Mouse (Mus musculus) c-Kit-positive CD71-negative TER-119-negative erythroid progenitor cells, embryonic 14.5 days (primary cell): ENCODE measurements at regions not wholly inside any gene's neighbourhood (a gene's known extent, or its start where the extent isn't known, plus 50 kb on each side); places are given as distances from the start of the nearest gene placed in this dataset.

Experiments
- DNase-seq: peaks from one replicate; pipeline ENCODE4 v3.0.0-alpha.2; 2013; ENCODE audit warnings: low read depth

DNA sequence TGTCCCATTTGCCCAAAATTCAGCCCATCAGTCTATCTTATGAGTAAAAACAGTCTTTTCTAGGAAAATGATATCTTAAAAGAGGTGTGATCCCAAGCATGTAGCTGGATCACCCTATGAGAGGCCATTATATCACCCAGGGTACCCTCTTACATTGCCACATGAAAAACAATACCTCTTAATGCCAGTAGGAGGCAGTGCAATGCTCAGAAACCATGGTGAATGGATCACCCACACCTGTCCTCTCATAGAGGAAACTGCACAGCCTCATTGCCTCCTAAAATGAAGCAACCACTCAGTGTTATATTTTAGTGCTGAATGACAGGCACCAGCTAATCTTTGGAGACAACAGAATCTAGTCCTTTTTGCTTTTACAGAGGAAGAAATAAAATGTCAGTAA, 114.0 kb upstream of the Nxt1 start:
- no peak for DNase-seq

DNA sequence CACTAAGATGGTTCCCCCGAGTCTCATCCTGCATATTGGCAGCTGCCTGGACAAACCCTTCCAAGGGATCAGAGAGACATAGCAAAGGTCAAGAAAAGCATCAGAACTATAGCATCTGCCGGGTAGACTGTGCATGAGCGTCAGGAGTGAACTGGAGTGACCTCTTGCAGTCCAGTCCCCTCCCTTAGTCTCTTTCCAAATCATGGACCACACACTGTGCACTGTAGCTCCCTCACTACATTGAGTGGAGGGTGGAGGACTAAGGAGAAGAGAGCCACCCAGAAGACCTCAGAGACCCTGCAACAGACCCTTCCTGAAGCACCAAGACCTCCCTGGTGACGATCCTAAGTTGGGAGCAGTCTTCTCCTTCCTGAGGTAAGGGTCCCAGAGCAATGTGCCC, 107.8 kb upstream of the Cd93 start:
- no peak for DNase-seq

DNA sequence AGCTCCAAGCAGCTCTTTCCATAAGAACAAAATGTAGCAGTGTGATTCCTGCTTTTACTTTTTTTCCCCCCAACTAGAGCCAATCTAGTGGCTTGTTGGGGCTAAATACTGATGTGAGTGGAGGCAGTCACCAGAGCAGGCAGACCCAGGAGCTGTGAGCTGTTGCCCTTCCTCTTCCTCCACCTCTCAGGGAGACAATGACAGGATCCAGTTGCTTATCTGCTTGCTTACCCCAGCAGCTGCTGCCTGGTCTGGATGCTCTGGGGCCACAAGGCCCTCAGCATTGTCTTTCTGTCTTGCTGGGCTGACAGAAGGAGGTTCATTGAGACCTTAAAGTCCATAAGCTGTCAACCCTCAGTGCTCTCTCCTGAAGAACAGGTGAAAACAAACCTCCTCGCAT, 106.3 kb upstream of the Cd93 start:
- no peak for DNase-seq

DNA sequence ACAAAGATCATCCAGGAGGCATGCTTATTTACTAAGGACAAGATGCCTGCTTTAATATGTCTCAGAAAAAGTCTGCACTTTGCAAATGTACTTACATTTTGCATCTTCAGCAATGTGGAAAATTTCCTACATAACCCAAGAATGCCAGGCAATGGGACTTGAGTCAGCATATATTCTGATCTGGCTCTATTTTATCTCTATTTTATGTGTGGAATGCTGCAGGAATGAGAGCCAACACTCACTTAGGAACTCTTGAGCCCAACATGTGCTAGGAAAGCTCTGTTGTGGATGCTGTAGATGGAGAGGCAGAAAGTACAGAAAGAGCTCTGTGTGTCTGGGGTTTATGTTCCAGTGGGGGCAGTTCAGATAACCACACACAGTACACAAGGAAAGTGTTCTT, 99.0 kb upstream of the Cd93 start:
- no peak for DNase-seq

DNA sequence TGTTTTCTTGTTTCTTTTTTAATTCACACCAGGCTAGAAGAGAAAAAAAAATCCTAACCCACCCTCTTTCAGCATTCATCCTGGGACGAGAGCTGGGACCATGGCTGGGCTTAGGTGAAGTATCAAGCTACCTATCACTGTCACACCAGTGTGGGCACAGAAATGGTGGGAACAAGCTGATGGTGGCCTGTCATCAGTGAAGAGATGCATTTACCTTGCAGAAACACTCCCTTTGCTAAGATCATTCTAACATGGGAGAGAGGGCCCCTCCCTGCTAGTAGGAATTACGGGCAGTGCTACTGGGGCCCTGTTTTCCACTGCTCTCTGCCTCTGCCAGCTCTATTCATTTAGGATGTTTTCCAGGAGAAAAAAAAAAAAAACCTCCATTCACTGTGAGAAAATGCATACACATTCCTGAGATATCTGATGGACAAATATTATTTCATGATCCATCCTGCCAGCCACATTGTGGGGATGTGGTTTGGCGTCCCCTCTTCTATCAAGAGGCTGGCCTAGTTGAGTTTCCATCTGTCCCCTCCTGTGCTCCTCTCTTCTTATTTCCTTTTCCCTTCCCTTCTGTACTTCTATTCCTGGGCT, 94.6 kb upstream of the Cd93 start:
- DNase-seq, result no peak

DNA sequence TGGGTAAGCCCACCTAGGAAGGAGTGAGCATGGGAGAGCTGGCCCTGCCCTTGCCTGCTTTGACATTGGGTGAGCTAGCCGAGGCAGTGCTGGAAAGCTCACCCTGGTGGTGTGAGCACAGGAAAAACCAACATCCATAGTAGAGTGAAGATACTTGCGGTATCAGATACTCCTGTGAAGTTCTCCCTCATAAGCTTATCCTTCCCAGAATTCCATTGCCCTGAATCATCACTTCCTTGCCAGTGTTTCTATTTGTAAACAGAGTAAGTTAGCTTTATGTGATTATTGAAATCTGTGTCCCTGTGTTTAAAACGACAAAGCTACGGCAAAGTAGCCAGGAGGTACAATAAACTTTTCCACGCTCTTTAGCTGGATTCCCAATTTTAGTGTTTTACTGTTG, 93.9 kb upstream of the Cd93 start:
- no peak for DNase-seq

DNA sequence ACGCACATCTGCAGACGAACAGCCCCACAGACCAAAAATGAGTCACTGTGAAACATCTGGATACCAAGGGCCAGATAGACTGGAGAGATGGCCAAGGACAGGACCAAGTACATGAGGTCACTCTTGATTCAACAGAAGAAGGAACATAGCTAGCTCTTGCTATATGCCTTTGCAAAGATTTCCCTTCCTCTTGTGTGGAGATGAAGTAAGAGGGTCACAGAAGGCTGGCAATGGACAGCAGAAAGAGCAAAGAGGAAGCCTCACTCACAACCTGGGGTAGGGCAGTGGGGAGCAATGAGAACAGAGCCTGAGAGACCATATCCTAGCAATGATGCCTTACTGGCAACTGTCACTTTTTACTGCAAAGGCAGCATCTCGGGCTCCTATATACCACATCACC, 93.2 kb upstream of the Cd93 start:
- no peak for DNase-seq

DNA sequence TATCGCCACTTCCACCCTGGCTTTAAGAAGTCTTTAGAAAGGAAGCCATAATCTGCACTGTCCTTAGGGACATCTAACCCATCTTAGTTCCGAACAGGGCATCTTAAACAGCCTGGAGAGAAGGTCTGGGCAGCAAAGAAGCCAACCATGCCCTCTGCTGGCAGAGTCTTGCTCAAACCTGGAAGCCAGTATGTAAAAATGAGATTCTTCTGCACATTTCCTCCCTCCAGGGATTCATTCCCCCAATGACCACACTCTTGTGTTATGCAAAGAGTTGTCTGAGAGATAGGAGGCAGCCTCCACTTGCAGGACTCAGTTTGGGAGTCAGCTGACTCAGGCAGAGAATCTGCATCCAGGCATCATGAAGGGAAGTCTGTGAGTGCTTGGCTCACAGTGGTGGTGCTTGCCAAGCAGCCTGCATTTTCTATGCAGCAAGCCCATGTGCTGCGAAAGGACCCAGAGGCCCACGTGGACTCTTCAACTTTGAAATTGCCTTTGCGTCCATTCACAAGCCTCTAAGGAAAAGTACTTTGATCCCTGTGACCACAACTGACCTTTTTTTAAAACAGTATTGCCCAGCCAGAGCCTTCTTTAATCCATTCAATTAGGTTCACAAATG, 92.3 kb upstream of the Cd93 start:
- DNase-seq, result no peak

DNA sequence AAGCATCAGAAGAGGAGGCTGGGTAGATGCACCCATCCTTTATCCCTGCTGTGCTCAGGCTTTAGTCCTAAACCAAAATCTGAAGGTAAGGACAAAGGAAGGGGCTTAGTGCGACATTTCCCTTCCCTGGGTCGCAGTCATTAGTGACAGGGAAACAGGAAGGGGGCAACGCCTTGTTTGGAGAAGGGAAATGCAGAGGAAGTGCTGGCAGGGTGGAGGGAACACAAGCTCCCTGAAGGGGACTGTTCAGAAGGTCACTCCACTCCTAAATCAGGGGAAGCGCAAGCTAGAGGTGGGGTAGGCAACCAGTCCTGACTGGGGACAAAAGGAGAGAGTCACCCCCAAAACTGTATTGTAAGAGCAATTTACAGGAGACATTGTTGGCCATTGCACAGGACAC, 88.7 kb upstream of the Cd93 start:
- no peak for DNase-seq

DNA sequence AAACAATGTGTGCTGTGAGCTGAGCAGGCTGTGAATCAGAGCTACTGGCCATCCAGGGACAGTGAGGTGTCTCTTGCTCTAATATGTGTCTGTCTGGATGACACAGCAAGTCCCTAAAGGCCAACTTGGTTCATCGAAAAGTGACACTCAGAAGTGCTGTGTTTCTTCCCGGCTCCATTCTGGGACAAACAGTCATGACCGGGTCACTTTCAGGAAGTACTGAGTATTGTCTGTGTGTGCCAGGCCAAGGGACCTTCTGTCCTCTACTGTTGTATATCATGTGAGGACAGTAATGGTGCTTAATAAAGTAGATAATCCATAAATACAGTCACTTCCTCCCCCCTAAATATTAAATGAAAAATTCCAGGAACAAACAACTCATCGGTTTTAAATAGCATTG, 87.2 kb upstream of the Cd93 start:
- no peak for DNase-seq

DNA sequence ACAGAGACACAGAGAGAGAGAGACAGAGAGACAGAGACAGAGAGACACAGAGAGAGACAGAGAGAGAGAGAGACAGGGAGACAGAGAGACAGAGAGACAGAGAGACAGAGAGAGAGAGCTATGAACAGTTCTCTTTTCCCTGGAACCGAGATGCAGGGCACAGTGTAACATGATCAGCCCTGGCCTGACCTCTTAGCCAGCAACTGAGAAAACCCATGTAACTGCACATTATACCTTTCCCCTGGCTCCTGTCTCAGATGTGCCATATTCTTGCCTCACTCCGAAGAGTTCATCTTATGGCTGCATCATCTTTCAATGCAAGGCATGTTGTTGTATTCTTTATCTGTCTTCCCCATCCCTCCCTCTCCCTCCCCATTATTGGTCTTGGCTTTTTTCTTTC, 86.5 kb upstream of the Cd93 start:
- no peak for DNase-seq

DNA sequence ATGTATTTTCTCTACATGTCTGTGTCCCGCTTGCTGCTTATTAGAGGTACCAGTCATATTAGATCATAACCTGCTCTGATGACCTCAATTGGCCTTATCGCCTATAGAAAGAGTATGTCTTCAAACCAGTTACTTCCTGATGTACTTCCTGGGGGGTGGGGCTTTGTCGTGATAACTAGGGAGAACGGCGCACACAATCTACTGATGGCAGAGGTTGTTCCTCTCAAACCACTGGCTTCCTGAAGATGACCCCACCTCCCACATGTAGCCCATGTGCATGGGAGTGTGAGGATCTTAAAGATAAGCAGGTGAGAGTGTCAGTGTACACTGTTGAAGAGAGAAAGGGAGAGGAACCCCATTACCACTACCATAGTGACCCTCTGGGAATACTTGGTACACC, 84.4 kb upstream of the Cd93 start:
- no peak for DNase-seq

DNA sequence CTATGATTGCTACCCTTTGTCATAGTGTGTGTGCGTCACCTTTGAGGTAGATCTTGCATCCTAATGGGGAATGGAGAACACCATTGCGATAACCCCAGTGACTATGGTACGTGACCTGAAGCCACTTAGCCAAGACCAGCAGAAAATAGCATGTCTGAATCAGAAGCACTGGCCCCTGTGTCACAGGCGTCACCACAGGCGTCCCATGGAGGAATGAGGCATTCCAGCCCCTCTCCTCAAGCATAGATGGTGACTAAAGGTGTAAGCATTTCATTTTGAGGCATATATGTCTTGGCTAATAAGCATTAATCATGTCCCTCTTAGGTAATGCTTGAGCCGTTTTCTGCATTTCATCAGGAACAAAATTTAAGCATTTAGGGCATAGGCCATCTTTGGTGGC, 82.1 kb upstream of the Cd93 start:
- no peak for DNase-seq

DNA sequence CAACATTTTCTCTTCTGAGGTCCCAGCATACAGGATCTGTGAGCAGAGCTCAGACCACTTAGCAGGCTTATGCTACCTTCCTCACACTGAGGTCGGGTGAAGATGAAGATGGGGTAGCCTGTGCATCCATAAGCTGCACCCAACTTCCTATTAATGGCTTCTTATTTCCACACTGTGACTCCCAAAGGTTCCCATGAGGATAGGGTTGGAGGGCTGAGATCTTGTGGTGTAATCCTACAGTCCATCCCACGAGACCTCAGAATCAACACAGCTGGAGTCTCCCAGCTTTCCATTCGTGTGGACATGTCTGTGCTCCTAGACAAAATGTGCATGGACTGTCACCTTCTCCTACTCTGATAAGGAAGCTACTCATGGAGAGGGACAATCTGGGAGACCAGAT, 80.0 kb upstream of the Cd93 start:
- no peak for DNase-seq

DNA sequence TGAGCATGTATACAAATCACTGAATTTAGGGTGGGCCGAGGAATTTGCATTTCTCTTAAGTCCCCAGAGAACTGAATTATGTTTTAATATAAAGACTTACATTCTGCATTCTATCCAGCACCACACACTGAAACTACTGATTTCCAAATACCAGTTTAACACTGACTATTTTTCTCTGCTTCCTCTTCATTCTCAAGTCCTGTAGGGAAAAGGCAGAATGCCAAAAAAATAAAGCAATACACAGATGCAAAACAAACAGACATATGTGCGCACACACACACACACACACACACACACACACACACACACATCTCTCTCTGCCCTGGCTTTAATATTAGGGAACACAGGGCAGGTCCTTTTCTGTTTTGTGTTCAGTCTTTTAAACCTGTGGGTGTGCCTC, 79.6 kb upstream of the Cd93 start:
- DNase-seq, result no peak

DNA sequence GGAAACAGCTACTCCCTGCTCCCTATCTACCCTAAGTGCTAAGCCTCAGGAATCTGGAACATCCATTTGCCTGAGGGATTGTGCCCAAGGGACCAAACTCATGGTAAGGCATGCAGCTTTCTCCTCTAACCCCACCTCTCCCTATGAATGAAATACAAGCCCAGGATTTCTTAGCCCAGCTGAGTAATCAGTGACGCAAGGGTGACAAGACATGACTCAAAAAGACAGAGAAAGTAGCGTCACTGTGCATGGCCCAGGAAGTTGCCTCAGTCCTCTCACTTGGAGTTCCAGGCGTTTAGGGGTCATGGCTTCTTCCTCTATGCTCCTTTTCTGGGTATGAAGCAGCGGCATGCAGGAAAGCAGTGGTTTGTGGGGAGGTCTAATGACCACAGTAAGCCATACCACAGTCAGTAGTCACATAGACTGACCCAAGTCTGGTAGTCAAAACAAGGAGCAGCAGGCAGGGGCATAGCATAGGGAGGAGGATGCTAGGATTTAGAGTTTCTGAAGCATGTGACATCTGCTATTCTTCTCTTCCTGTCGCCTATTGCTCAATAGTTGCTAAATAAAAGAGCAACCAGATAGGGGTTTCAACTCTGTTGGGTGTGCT, 78.7 kb upstream of the Cd93 start:
- peak; percentile 68 for DNase-seq

DNA sequence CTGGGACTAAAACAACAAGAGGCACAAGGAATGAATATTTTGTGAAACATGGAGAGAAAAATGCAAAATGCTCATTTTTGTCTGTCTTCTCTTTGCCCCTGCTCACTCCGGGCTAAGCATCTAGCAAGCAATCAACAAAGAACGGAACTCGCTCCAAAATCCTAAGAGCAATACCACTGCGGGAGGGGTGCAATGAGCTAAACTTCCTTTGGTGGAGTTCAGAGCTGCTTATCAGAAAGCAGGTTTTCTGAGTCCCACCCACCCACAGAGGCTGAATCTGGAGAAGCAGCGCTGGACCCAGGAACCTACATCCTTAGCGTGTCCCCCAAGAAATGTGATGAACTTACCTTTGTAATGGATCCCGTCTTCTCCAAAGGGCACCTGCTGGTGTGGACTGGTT, 76.9 kb upstream of the Cd93 start:
- DNase-seq, result no peak

DNA sequence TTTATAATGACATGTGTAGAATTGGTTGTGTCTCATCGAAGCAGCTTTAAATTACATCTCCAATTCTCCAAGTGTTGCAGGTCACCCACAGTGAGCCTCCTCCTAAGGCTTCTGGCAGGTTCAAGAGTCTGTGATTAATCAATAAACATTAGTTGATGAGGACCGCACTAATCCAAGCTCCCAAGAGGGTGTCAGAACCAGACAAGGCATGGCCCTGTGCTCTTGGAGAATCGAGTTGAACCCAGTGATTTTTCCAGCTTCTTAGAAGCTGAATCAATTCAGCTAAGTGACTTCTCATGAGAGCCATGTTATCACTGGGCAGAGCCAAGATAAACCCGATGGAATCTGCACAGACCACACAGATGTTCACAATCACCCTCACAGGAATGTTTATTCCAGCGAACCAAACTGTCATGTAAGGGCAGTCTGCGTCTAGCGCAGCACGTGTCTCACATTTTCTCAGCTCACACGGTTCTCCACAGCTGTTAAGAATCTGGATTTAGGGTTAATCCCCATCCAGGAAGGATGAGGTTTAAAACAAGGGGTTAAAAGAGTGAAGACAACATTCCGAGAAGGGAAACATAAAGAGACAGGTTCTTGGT, 76.4 kb upstream of the Cd93 start:
- DNase-seq, result no peak

DNA sequence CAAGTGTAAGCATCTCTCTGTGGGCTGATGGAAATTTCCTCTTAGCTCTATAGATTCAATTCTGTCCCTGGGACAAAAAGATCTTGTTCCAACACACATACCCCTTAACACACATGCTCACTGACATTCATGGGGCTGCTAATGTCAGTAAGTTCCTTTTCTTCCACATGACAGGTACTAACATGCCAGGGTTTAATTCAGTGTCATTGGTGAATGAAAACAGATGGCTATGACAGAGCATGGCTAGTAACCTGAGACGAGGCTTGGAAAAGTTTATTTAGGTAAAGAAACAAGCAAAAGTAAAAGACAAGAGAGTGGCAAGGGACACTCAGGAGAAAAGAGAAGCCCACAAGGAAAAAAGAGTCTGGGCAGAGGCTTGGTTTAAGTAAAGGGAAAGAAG, 74.5 kb upstream of the Cd93 start:
- no peak for DNase-seq

DNA sequence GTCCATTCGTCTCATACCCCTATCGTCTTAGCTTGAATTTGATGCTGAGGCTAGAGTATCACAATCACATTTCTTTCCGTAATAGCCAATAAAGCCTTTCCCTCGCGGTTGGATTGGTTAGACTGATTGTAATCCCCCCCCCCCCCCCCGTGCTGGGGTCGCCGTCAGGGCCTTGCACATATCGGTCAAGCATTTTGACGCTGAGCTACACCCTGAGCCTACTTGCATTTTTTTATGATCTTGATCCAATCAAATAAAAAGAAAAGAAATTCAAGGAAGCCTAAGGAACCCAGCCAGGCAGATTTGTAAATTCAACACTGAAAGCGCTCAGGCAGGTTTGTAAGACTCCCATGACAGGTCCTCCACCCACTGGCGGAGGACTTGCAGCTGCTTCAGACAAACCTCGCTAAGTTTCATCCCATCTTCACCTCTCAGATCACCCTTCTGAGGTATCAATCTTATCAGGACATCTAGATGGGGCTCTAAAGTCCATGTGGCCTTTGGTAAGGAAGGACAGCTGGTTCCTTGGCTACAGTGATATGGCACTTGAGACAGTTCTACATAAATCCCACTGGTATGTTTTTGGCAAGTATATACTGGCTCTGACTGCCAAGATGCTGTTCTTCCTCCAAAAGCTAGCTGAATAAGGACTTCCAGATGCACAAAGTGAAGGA, 66.8 kb upstream of the Cd93 start:
- DNase-seq, result no peak

DNA sequence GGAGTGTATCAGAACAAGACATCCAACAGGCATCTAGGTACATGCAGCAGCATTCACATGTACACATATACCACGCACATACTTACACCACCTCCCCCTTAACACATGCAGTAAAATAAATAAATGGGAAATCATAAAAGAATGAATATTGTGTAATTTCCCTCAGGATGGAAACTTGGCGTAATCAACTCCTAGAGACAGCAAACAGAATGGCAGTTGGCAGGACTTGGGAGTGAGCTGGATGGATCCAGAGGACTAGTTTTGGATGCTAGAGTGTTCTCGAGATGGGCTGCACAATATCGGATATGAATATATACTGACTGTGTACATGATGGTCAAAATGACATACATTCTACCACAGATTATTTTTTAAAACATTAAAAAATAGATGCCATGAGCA, 66.0 kb upstream of the Cd93 start:
- no peak for DNase-seq

DNA sequence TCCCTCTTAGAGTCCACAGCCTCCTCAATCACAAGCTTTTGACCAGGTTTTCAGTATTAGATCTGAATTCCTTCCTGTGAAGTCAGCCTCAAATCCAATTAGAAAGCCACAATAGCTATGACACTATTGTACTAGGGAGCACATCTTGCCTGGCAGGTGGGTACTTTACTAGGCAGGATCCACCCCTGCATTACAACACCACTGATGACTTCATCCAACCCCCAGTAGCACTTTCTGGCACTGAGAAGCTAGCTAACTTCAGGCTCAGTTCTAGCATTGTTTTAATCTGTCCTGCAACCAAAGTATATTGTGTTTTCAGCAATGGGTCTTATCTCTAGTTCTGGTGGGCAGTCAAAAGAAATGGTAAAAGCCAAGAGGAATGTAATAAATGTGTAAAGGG, 64.2 kb upstream of the Cd93 start:
- no peak for DNase-seq

DNA sequence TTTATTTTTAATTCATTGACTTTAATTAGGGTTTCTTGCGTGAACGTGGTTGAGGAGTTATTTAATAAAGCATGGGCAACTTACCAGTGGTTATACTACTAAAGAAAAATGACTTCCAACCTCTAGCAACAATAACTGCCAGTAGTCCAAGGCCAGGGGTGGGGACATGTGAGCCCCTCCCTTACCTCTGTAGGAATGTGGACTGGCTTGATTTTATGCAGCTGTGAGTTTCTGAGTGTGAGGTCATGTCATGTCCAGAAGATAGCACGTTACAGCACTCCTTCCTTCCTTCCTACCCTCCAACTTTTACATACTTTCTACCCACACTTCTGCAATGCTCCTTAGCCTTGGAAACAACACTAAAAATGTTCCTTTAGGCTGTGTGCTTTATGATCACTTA, 63.6 kb upstream of the Cd93 start:
- no peak for DNase-seq
